Mouse (Mus musculus) myocyte (in vitro differentiated cells): ENCODE results near the gene Krtap10-4.

Experiments used
- CEBPB ChIP-seq: IDR thresholded peaks from 2 replicates; pipeline ENCODE4 v1.6.1; 2011; ENCODE audit warnings: mild to moderate bottlenecking, moderate library complexity; ENCODE audit not compliant: poor library complexity, insufficient read depth, severe bottlenecking
- E2F4 ChIP-seq: IDR thresholded peaks from one replicate; pipeline ENCODE4 v1.6.1; 2011; ENCODE audit warnings: mild to moderate bottlenecking, control low read depth, moderate library complexity; ENCODE audit not compliant: insufficient read depth
- MAX ChIP-seq: IDR thresholded peaks from one replicate; pipeline ENCODE4 v1.6.1; 2011; ENCODE audit warnings: low read depth, mild to moderate bottlenecking, control low read depth
- MYOD1 ChIP-seq, 3 experiments: IDR thresholded peaks; one replicate each; pipeline ENCODE4 v1.6.1; 2011; ENCODE audit warnings: control low read depth in 2 of 3, low read depth in 2 of 3, mild to moderate bottlenecking in 2 of 3, moderate library complexity in 1 of 3; ENCODE audit not compliant: insufficient read length in 2 of 3, control insufficient read depth in 1 of 3
- MYOG ChIP-seq, 3 experiments: IDR thresholded peaks; one replicate each; pipeline ENCODE4 v1.6.1; 2011; ENCODE audit warnings: control low read depth in 2 of 3, low read depth in 2 of 3, mild to moderate bottlenecking in 2 of 3; ENCODE audit not compliant: insufficient read length in 2 of 3, control insufficient read depth in 1 of 3, insufficient read depth in 1 of 3
- POLR2A ChIP-seq: IDR thresholded peaks from one replicate; pipeline ENCODE4 v1.6.1; 2011; ENCODE audit warnings: low read depth, mild to moderate bottlenecking, control low read depth, moderate library complexity; ENCODE audit not compliant: insufficient read length
- POLR2AphosphoS2 ChIP-seq: IDR thresholded peaks from one replicate; pipeline ENCODE4 v1.6.1; 2011; ENCODE audit warnings: low read depth, control low read depth; ENCODE audit not compliant: insufficient read length
- REST ChIP-seq: IDR thresholded peaks from one replicate; pipeline ENCODE4 v1.6.1; 2011; ENCODE audit warnings: mild to moderate bottlenecking, control low read depth, moderate library complexity; ENCODE audit not compliant: insufficient read depth, insufficient read length
- SRF ChIP-seq: IDR thresholded peaks from one replicate; pipeline ENCODE4 v1.6.1; 2011; ENCODE audit warnings: low read depth; ENCODE audit not compliant: control insufficient read depth, insufficient read length
- TCF12 ChIP-seq: IDR thresholded peaks from one replicate; pipeline ENCODE4 v1.6.1; 2011; ENCODE audit warnings: mild to moderate bottlenecking, control low read depth; ENCODE audit not compliant: poor library complexity, insufficient read depth, severe bottlenecking
- USF1 ChIP-seq: IDR thresholded peaks from one replicate; pipeline ENCODE4 v1.6.1; 2011; ENCODE audit warnings: low read depth, mild to moderate bottlenecking, control low read depth, moderate library complexity

- no peak for TF ChIP-seq E2F4
- TF ChIP-seq USF1: no peak
- no peak for TF ChIP-seq POLR2A
- no peak for TF ChIP-seq MYOG (IDR thresholded peaks at IDR 0.05; ENCODE audit: control insufficient read depth in 1 of 3, insufficient read depth in 1 of 3, insufficient read length in 2 of 3, low read depth in 2 of 3)
- TF ChIP-seq TCF12: no peak
- TF ChIP-seq CEBPB: no peak
- TF ChIP-seq POLR2AphosphoS2: no peak
- TF ChIP-seq MYOD1 (IDR thresholded peaks at IDR 0.05; ENCODE audit: control insufficient read depth in 1 of 3, insufficient read length in 2 of 3, low read depth in 2 of 3): no peak
- no peak for TF ChIP-seq MAX
- TF ChIP-seq REST: no peak
- TF ChIP-seq SRF: no peak
Observed at GRCm38 (mm10) chr10:77864762-77865143, 37.9 kb upstream of the Krtap10-4 start.
